Mouse (Mus musculus) heart, embryonic 16.5 days (tissue): ENCODE results near the gene Surf1. TPM values are rescaled to one million over a fixed set of nuclear protein-coding genes. Genes with fewer than 3 reads are reported as not detected.

Source experiments
- ATAC-seq: fragments of 200-750 bp; cut with Nextera tagmentation; replicated peaks from 2 replicates; pipeline ENCODE4 v1.8.0; 2017; ENCODE audit warnings: moderate number of reproducible peaks; ENCODE audit not compliant: insufficient read depth, low FRiP score; ENCODE audit errors: extremely low read depth
- H3K27ac ChIP-seq: fragments of 300-500 bp; sonication (generic); 2 replicates; pipeline ENCODE4 v1.5.1; 2014; ENCODE audit warnings: mild to moderate bottlenecking, low read length, control low read depth, moderate library complexity
- H3K27me3 ChIP-seq: fragments of 300-500 bp; sonication (generic); 2 replicates; pipeline ENCODE4 v1.6.1; 2014; ENCODE audit warnings: low read length, mixed read lengths; ENCODE audit not compliant: control insufficient read depth, insufficient read depth
- H3K36me3 ChIP-seq: fragments of 300-500 bp; sonication (generic); 2 replicates; pipeline ENCODE4 v1.6.1; 2014; ENCODE audit not compliant: control insufficient read depth, insufficient read depth
- H3K4me1 ChIP-seq: fragments of 300-500 bp; sonication (generic); 2 replicates; pipeline ENCODE4 v1.6.1; 2014; ENCODE audit warnings: low read length, mixed read lengths; ENCODE audit not compliant: control insufficient read depth, insufficient read depth
- H3K4me2 ChIP-seq: fragments of 300-500 bp; sonication (generic); 2 replicates; pipeline ENCODE4 v1.6.1; 2014; ENCODE audit warnings: low read depth, mild to moderate bottlenecking, control low read depth, low read length
- H3K4me3 ChIP-seq: fragments of 300-500 bp; sonication (generic); 2 replicates; pipeline ENCODE4 v1.5.1; 2014; ENCODE audit warnings: mild to moderate bottlenecking, control low read depth, low read length
- H3K9ac ChIP-seq: fragments of 300-500 bp; sonication (generic); 2 replicates; pipeline ENCODE4 v1.6.1; 2014; ENCODE audit warnings: low read length, control low read depth
- H3K9me3 ChIP-seq: fragments of 300-500 bp; sonication (generic); replicated peaks from 2 replicates; pipeline ENCODE4 v1.6.1; 2016; ENCODE audit warnings: low read length; ENCODE audit not compliant: control insufficient read depth
- WGBS: fragments of 180-500 bp; shearing (Covaris S2); extraction: QIAGEN DNeasy Blood & Tissue Kit; methylation state at CpG from one replicate; pipeline ENCODE4 v1.1.7; 2014; 5-methylcytosine and 5-hydroxymethylcytosine counted together
- polyA plus RNA-seq: library from polyadenylated mRNA; unstranded; fragments of >200 nt; fragmentation: Nextera tagmentation; extraction: Ambion mirVana; gene quantifications from 2 replicates; pipeline ENCODE4 v1.2.1, GENCODE M21; 2015

Gene Surf1
- polyA plus RNA-seq, 1 experiment from 2014 or later = 47.6 TPM

- H3K27ac ChIP-seq = no peak overlapping the region; the same call in 1 of the 2 replicates
- H3K36me3 ChIP-seq = peaks cover 26% of the 10 kb centered on the region
- H3K4me1 ChIP-seq = peaks cover 41% of the 10 kb centered on the region
Measured at GRCm38 (mm10) chr2:26913416-26914147, 2.7 kb downstream of the Surf1 start.

GRCm38 (mm10) chr2:26912253-26912770 is 4.0 kb downstream of the Surf1 start:
- Histone ChIP-seq H3K36me3 (peaks cover 34% of the 10 kb centered on the region), H3K4me1 (peaks cover 39% of the 10 kb centered on the region), H3K27ac (no peak overlapping the region), H3K4me3 (peak overlapping the region; percentile 91), H3K9me3 (no peaks in the 10 kb centered on the region), H3K4me2 (peak overlapping the region; percentile 99), H3K9ac (peak overlapping the region; percentile 94), H3K27me3 (no peaks in the 10 kb centered on the region)
- no peak for ATAC-seq
- WGBS = 67% methylated on average over 5 of the region's 5 CpGs

More at GRCm38 (mm10) chr2:26913416-26914147, 2.7 kb downstream of the Surf1 start:
- no peak overlapping the region for H3K9ac ChIP-seq
- no peak overlapping the region for H3K4me3 ChIP-seq
- WGBS = 77% methylated on average over 17 of the region's 17 CpGs
- H3K4me2 ChIP-seq = no peak overlapping the region
- no peak for ATAC-seq
- no peaks in the 10 kb centered on the region for H3K9me3 ChIP-seq
- H3K27me3 ChIP-seq = no peaks in the 10 kb centered on the region

GRCm38 (mm10) chr2:26910994-26911765 is 5.2 kb downstream of the Surf1 start:
- Histone ChIP-seq H3K9ac (peak overlapping the region; percentile 94), H3K4me2 (peak overlapping the region; percentile 99), H3K27ac (peak overlapping the region; percentile 81), H3K4me3 (peak overlapping the region; percentile 91), H3K9me3 (no peaks in the 10 kb centered on the region), H3K36me3 (peaks cover 39% of the 10 kb centered on the region), H3K4me1 (peaks cover 33% of the 10 kb centered on the region), H3K27me3 (no peaks in the 10 kb centered on the region)
- WGBS = under 1% methylated on average over 37 of the region's 37 CpGs
- peak; percentile 45 for ATAC-seq

GRCm38 (mm10) chr2:26910124-26910993 is 6.0 kb downstream of the Surf1 start, which contains the start of the genes Med22 and Rpl7a:
Gene Med22 (minus strand): TSS chr2:26910677.
Gene Rpl7a (plus strand): TSS chr2:26910764.
- peak within 1 kb of the TSS; percentile 92 for H3K27ac ChIP-seq
- WGBS = under 1% methylated on average over 74 of the region's 74 CpGs

GRCm38 (mm10) chr2:26909387-26909784 is 6.9 kb downstream of the Surf1 start:
- peak overlapping the region; percentile 92 for H3K27ac ChIP-seq
- H3K4me1 ChIP-seq = peaks cover 25% of the 10 kb centered on the region
- ATAC-seq = no peak
- no peaks in the 10 kb centered on the region for H3K27me3 ChIP-seq
- H3K9ac ChIP-seq = peak overlapping the region; percentile 94
- H3K4me3 ChIP-seq = peak overlapping the region; percentile 91
- peaks cover 42% of the 10 kb centered on the region for H3K36me3 ChIP-seq
- no peaks in the 10 kb centered on the region for H3K9me3 ChIP-seq
- H3K4me2 ChIP-seq = peak overlapping the region; percentile 89

More at GRCm38 (mm10) chr2:26910124-26910993, 6.0 kb downstream of the Surf1 start, which contains the start of the genes Med22 and Rpl7a:
- no peaks in the 10 kb centered on the region for H3K27me3 ChIP-seq
- H3K36me3 ChIP-seq = peaks cover 43% of the 10 kb centered on the region
- no peaks in the 10 kb centered on the region for H3K9me3 ChIP-seq
- H3K4me2 ChIP-seq = peak within 1 kb of the TSS; percentile 99
- H3K9ac ChIP-seq = peak within 1 kb of the TSS; percentile 94
- H3K4me3 ChIP-seq = peak within 1 kb of the TSS; percentile 91
- peak; percentile 95 for ATAC-seq
- H3K4me1 ChIP-seq = peaks cover 28% of the 10 kb centered on the region

- H3K36me3 ChIP-seq = peaks cover 36% of the 10 kb centered on the region
- peak overlapping the region; percentile 42 for H3K9ac ChIP-seq
Measured at GRCm38 (mm10) chr2:26908710-26909386, 7.5 kb downstream of the Surf1 start.

GRCm38 (mm10) chr2:26907109-26907508 is 9.2 kb downstream of the Surf1 start:
- Histone ChIP-seq H3K4me1 (peaks cover 27% of the 10 kb centered on the region), H3K9me3 (no peaks in the 10 kb centered on the region), H3K4me2 (no peak overlapping the region), H3K27me3 (no peaks in the 10 kb centered on the region), H3K27ac (no peak overlapping the region), H3K9ac (no peak overlapping the region), H3K36me3 (peaks cover 19% of the 10 kb centered on the region), H3K4me3 (no peak overlapping the region)
- no peak for ATAC-seq
- WGBS = 56% methylated on average over 4 of the region's 4 CpGs

More at GRCm38 (mm10) chr2:26908710-26909386, 7.5 kb downstream of the Surf1 start:
- Histone ChIP-seq H3K4me2 (peak overlapping the region; percentile 89), H3K27me3 (no peaks in the 10 kb centered on the region), H3K4me1 (peaks cover 25% of the 10 kb centered on the region), H3K27ac (no peak overlapping the region), H3K4me3 (peak overlapping the region; percentile 91), H3K9me3 (no peaks in the 10 kb centered on the region)
- 74% methylated on average over 18 of the region's 18 CpGs for WGBS
- ATAC-seq = no peak

GRCm38 (mm10) chr2:26906431-26906830 is 9.9 kb downstream of the Surf1 start:
- no peak overlapping the region for H3K4me3 ChIP-seq
- H3K9me3 ChIP-seq = no peaks in the 10 kb centered on the region
- WGBS = 96% methylated on average over 3 of the region's 3 CpGs
- no peak overlapping the region for H3K4me2 ChIP-seq
- H3K27me3 ChIP-seq = no peaks in the 10 kb centered on the region
- no peak overlapping the region for H3K9ac ChIP-seq
- peaks cover 18% of the 10 kb centered on the region for H3K36me3 ChIP-seq
- H3K27ac ChIP-seq = no peak overlapping the region
- peaks cover 25% of the 10 kb centered on the region for H3K4me1 ChIP-seq
- no peak for ATAC-seq
